Mouse (Mus musculus): ENCODE data around the gene Teddm1b. TPM values are rescaled to one million over a fixed set of nuclear protein-coding genes. Genes with fewer than 3 reads are reported as not detected.

Gene Teddm1b
- total and polyA plus RNA-seq, 3 experiments = not detected

DNA sequence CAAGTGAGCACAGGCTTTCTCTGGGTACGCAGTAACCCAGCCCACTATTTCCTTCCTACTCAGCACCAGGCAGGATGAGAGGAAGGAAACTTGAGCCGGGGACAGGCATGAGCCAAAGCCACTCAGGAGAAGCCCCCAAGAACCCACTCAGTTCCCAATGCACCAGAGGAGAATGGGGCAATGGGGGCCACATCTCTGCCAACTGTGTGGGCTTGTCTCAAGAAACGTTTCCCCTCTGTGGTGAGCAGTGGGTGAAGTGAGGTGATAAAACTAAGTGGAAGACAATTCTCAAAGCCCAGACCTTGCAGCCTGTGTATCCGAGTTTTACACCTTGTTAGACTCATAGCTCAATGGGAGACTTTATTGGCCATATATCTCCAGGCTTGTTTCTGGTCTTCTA lies 17.3 kb downstream of the Teddm1b start, which contains the start of gene Teddm1a:
Teddm1a (plus strand) TSS at position 301 of the 400 bp plus-strand sequence.
- no peaks in the 10 kb centered on the region for H3K79me2 ChIP-seq (replicated peaks; ENCODE audit: control insufficient read depth, insufficient read depth, low read length)
- no peak within 1 kb of the TSS for H3K27ac ChIP-seq
- intact Hi-C loops (cut with DNase I) = loop anchor here (5.0 kb wide), 1 partner anchor 836 kb away; no protein-coding TSS in a partner anchor
- no peak for DNase-seq
- H3K36me3 ChIP-seq (ENCODE audit: control insufficient read depth, insufficient read depth, low read length) = no peaks in the 10 kb centered on the region
- H3K27me3 ChIP-seq (ENCODE audit: control insufficient read depth, insufficient read depth, low read length) = no peaks in the 10 kb centered on the region
- H3K9ac ChIP-seq (ENCODE audit: low read depth, low read length) = no peak within 1 kb of the TSS
- H3K4me3 ChIP-seq = no peak within 1 kb of the TSS
- H3K4me1 ChIP-seq (ENCODE audit: control insufficient read depth, insufficient read depth, low read length) = peaks cover 1% of the 10 kb centered on the region; the same call in 1 of the 2 replicates
- no peak for TF ChIP-seq CTCF (IDR thresholded peaks at IDR 0.05)
- TF ChIP-seq POLR2A (IDR thresholded peaks at IDR 0.05; ENCODE audit: insufficient read depth, low read depth, low read length) = no peak
- no peak for TF ChIP-seq EP300 (IDR thresholded peaks at IDR 0.05; ENCODE audit: insufficient read depth, low read depth, low read length)
- 31% methylated on average over 4 of the region's 4 CpGs for WGBS

GRCm38 (mm10) chr1:153893746-153894145 lies 19.6 kb downstream of the Teddm1b start:
- TF ChIP-seq CTCF (IDR thresholded peaks at IDR 0.05) (no peak), EP300 (IDR thresholded peaks at IDR 0.05; ENCODE audit: insufficient read depth, low read depth, low read length) (no peak), POLR2A (IDR thresholded peaks at IDR 0.05; ENCODE audit: insufficient read depth, low read depth, low read length) (no peak)
- H3K27ac ChIP-seq = no peak overlapping the region
- WGBS = 40% methylated on average over 2 of the region's 2 CpGs
- DNase-seq = no peak
- H3K36me3 ChIP-seq (ENCODE audit: control insufficient read depth, insufficient read depth, low read length) = no peaks in the 10 kb centered on the region
- no peak overlapping the region for H3K4me3 ChIP-seq
- H3K27me3 ChIP-seq (ENCODE audit: control insufficient read depth, insufficient read depth, low read length) = no peaks in the 10 kb centered on the region
- H3K4me1 ChIP-seq (ENCODE audit: control insufficient read depth, insufficient read depth, low read length) = peaks cover 1% of the 10 kb centered on the region; the same call in 1 of the 2 replicates
- H3K79me2 ChIP-seq (replicated peaks; ENCODE audit: control insufficient read depth, insufficient read depth, low read length) = no peaks in the 10 kb centered on the region
- no peak overlapping the region for H3K9ac ChIP-seq (ENCODE audit: low read depth, low read length)
- intact Hi-C loops (cut with DNase I) = loop anchor here (2.0 to 5.0 kb wide), 2 partner anchors 139 to 834 kb away; no protein-coding TSS in a partner anchor

DNA sequence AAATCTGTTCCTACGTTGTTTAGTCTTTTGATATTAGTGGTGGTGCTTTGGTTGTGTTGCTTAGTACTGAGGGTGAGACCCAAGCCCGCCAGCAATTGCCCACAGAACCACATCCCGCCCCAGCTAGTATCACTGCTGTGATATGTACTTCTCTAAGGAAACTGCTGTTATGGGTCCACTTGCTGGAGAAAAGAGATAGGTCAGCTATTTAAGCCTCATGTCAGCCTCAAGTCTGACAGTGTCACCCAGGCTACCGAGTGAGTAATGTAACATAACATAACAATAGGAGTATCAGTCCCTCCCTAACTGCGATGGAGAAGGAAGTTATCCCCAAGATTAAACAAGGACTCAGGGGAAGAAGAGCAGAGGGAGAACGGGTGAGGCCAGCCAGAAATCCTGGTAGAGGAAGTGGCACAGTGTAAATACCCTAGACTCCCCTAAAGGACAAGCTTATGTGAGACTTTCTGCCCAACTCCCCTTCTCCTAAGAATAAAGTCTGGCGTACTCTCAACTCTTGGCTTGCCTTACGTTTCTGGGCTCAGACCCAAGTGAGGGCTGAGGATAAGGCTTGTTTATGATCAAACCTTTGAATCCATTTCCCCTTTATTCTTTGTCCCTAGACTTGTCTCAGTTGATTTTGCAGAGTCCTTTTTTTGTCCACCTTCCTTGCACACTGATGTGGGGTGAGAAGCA lies 20.2 kb downstream of the Teddm1b start:
- no peak for DNase-seq
- WGBS = 31% methylated on average over 8 of the region's 8 CpGs
- intact Hi-C loops (cut with DNase I) = loop anchor here (2.0 to 5.0 kb wide), 2 partner anchors 138 to 833 kb away; no protein-coding TSS in a partner anchor

GRCm38 (mm10) chr1:153894979-153895378 lies 20.8 kb downstream of the Teddm1b start:
- Histone ChIP-seq H3K27me3 (ENCODE audit: control insufficient read depth, insufficient read depth, low read length) (no peaks in the 10 kb centered on the region), H3K9ac (ENCODE audit: low read depth, low read length) (no peak overlapping the region), H3K4me1 (ENCODE audit: control insufficient read depth, insufficient read depth, low read length) (peaks cover 1% of the 10 kb centered on the region; the same call in 1 of the 2 replicates), H3K36me3 (ENCODE audit: control insufficient read depth, insufficient read depth, low read length) (no peaks in the 10 kb centered on the region), H3K27ac (no peak overlapping the region), H3K79me2 (replicated peaks; ENCODE audit: control insufficient read depth, insufficient read depth, low read length) (no peaks in the 10 kb centered on the region), H3K4me3 (no peak overlapping the region)
- intact Hi-C loops (cut with DNase I) = loop anchor here (1.0 to 5.0 kb wide), 5 partner anchors 138 to 832 kb away; no protein-coding TSS in a partner anchor
- no peak for TF ChIP-seq POLR2A (IDR thresholded peaks at IDR 0.05; ENCODE audit: insufficient read depth, low read depth, low read length)
- TF ChIP-seq EP300 (IDR thresholded peaks at IDR 0.05; ENCODE audit: insufficient read depth, low read depth, low read length) = peak; percentile 82
- peak; percentile 94; the same call in 1 of the 2 replicates for TF ChIP-seq CTCF (IDR thresholded peaks at IDR 0.05)
- peak; percentile 68 to 70 for DNase-seq
- 39% methylated on average over 5 of the region's 5 CpGs for WGBS

More for the DNA sequence above, 20.2 kb downstream of the Teddm1b start:
- H3K4me3 ChIP-seq = no peak overlapping the region
- no peaks in the 10 kb centered on the region for H3K79me2 ChIP-seq (replicated peaks; ENCODE audit: control insufficient read depth, insufficient read depth, low read length)
- no peak overlapping the region for H3K9ac ChIP-seq (ENCODE audit: low read depth, low read length)
- no peaks in the 10 kb centered on the region for H3K27me3 ChIP-seq (ENCODE audit: control insufficient read depth, insufficient read depth, low read length)
- TF ChIP-seq EP300 (IDR thresholded peaks at IDR 0.05; ENCODE audit: insufficient read depth, low read depth, low read length) = no peak
- TF ChIP-seq CTCF (IDR thresholded peaks at IDR 0.05) = no peak
- TF ChIP-seq POLR2A (IDR thresholded peaks at IDR 0.05; ENCODE audit: insufficient read depth, low read depth, low read length) = no peak
- H3K4me1 ChIP-seq (ENCODE audit: control insufficient read depth, insufficient read depth, low read length) = peaks cover 1% of the 10 kb centered on the region; the same call in 1 of the 2 replicates
- H3K27ac ChIP-seq = no peak overlapping the region
- no peaks in the 10 kb centered on the region for H3K36me3 ChIP-seq (ENCODE audit: control insufficient read depth, insufficient read depth, low read length)

GRCm38 (mm10) chr1:153897196-153897595 lies 23.1 kb downstream of the Teddm1b start:
- DNase-seq = no peak

More at GRCm38 (mm10) chr1:153897196-153897595, 23.1 kb downstream of the Teddm1b start:
- Histone ChIP-seq H3K4me3 (no peak overlapping the region), H3K27me3 (ENCODE audit: control insufficient read depth, insufficient read depth, low read length) (no peaks in the 10 kb centered on the region), H3K27ac (no peak overlapping the region), H3K9ac (ENCODE audit: low read depth, low read length) (no peak overlapping the region), H3K36me3 (ENCODE audit: control insufficient read depth, insufficient read depth, low read length) (peaks cover 6% of the 10 kb centered on the region; the same call in 1 of the 2 replicates), H3K79me2 (replicated peaks; ENCODE audit: control insufficient read depth, insufficient read depth, low read length) (no peaks in the 10 kb centered on the region), H3K4me1 (ENCODE audit: control insufficient read depth, insufficient read depth, low read length) (peaks cover 1% of the 10 kb centered on the region; the same call in 1 of the 2 replicates)
- no peak for TF ChIP-seq POLR2A (IDR thresholded peaks at IDR 0.05; ENCODE audit: insufficient read depth, low read depth, low read length)
- no peak for TF ChIP-seq EP300 (IDR thresholded peaks at IDR 0.05; ENCODE audit: insufficient read depth, low read depth, low read length)
- TF ChIP-seq CTCF (IDR thresholded peaks at IDR 0.05) = no peak
- whole genome bisulfite sequencing = 91% methylated on average over 8 of the region's 8 CpGs
- intact Hi-C loops (cut with DNase I) = loop anchor here (5.0 kb wide), 1 partner anchor 205 kb away; no protein-coding TSS in a partner anchor
